Mouse (Mus musculus) forebrain, embryonic 10.5 days (tissue): ENCODE data around the gene Galnt18. TPM values are rescaled to one million over a fixed set of nuclear protein-coding genes. Genes with fewer than 3 reads are reported as not detected.

Experiments used
- DNase-seq: peaks from one replicate; pipeline ENCODE4 v3.0.0-alpha.2; 2017; ENCODE audit warnings: low spot score; ENCODE audit errors: extremely low spot score
- H3K27ac ChIP-seq: fragments of 300-500 bp; sonication (generic); 2 replicates; pipeline ENCODE4 v1.5.1; 2016; ENCODE audit warnings: mild to moderate bottlenecking
- H3K27me3 ChIP-seq: fragments of 300-500 bp; sonication (generic); 2 replicates; pipeline ENCODE4 v1.6.1; 2016; ENCODE audit warnings: mild to moderate bottlenecking; ENCODE audit not compliant: poor library complexity, severe bottlenecking
- H3K36me3 ChIP-seq: fragments of 300-500 bp; sonication (generic); replicated peaks from 2 replicates; pipeline ENCODE4 v1.6.1; 2016; ENCODE audit warnings: mild to moderate bottlenecking, moderate library complexity
- H3K4me1 ChIP-seq: fragments of 300-500 bp; sonication (generic); 2 replicates; pipeline ENCODE4 v1.6.1; 2016
- H3K4me3 ChIP-seq: fragments of 300-500 bp; sonication (generic); 2 replicates; pipeline ENCODE4 v1.5.1; 2016; ENCODE audit warnings: mild to moderate bottlenecking, moderate library complexity
- H3K9me3 ChIP-seq: fragments of 300-500 bp; sonication (generic); 2 replicates; pipeline ENCODE4 v1.6.1; 2016; ENCODE audit warnings: mild to moderate bottlenecking, moderate library complexity
- WGBS: fragments of 180-500 bp; shearing (Covaris S2); methylation state at CpG from one replicate; pipeline ENCODE4 v1.1.7; 2016; 5-methylcytosine and 5-hydroxymethylcytosine counted together
- polyA plus RNA-seq: library from polyadenylated mRNA; unstranded; fragments of >200 nt; fragmentation: Nextera tagmentation; extraction: Ambion mirVana; gene quantifications from 2 replicates; pipeline ENCODE4 v1.2.1, GENCODE M21; 2016

Gene Galnt18
- polyA plus RNA-seq, 1 experiment from 2014 or later: 4.9 TPM

GRCm38 (mm10) chr7:111638465-111638864 lies 141.3 kb downstream of the Galnt18 start:
- 86% methylated on average over 5 of the region's 5 CpGs for WGBS
- no peaks in the 10 kb centered on the region for H3K27me3 ChIP-seq
- no peak overlapping the region for H3K27ac ChIP-seq
- H3K4me3 ChIP-seq: no peak overlapping the region
- H3K9me3 ChIP-seq: no peaks in the 10 kb centered on the region
- no peaks in the 10 kb centered on the region for H3K36me3 ChIP-seq
- no peaks in the 10 kb centered on the region for H3K4me1 ChIP-seq
- DNase-seq: no peak

- 88% methylated on average over 2 of the region's 2 CpGs for WGBS
- Histone ChIP-seq H3K27ac (no peak overlapping the region), H3K36me3 (no peaks in the 10 kb centered on the region), H3K4me1 (no peaks in the 10 kb centered on the region), H3K9me3 (no peaks in the 10 kb centered on the region), H3K27me3 (no peaks in the 10 kb centered on the region), H3K4me3 (no peak overlapping the region)
- no peak for DNase-seq
These were observed 141.8 kb downstream of the Galnt18 start for GRCm38 (mm10) chr7:111637866-111638448.

GRCm38 (mm10) chr7:111636503-111636902 lies 143.3 kb downstream of the Galnt18 start:
- 94% methylated on average over 5 of the region's 5 CpGs for WGBS
- H3K36me3 ChIP-seq: no peaks in the 10 kb centered on the region
- no peaks in the 10 kb centered on the region for H3K27me3 ChIP-seq
- no peak overlapping the region for H3K4me3 ChIP-seq
- no peak overlapping the region for H3K27ac ChIP-seq
- DNase-seq: no peak
- no peaks in the 10 kb centered on the region for H3K9me3 ChIP-seq
- no peaks in the 10 kb centered on the region for H3K4me1 ChIP-seq

GRCm38 (mm10) chr7:111631265-111631664 lies 148.5 kb downstream of the Galnt18 start:
- whole genome bisulfite sequencing: 91% methylated on average over 4 of the region's 4 CpGs
- no peak overlapping the region for H3K4me3 ChIP-seq

GRCm38 (mm10) chr7:111626232-111626631 lies 153.5 kb downstream of the Galnt18 start:
- H3K4me1 ChIP-seq: no peaks in the 10 kb centered on the region
- DNase-seq: no peak
- no peak overlapping the region for H3K4me3 ChIP-seq
- WGBS: 85% methylated on average over 2 of the region's 2 CpGs
- no peaks in the 10 kb centered on the region for H3K27me3 ChIP-seq
- no peaks in the 10 kb centered on the region for H3K9me3 ChIP-seq
- H3K27ac ChIP-seq: no peak overlapping the region
- no peaks in the 10 kb centered on the region for H3K36me3 ChIP-seq

More at GRCm38 (mm10) chr7:111631265-111631664, 148.5 kb downstream of the Galnt18 start:
- H3K27ac ChIP-seq: no peak overlapping the region
- H3K27me3 ChIP-seq: no peaks in the 10 kb centered on the region
- no peaks in the 10 kb centered on the region for H3K36me3 ChIP-seq
- no peaks in the 10 kb centered on the region for H3K4me1 ChIP-seq
- H3K9me3 ChIP-seq: no peaks in the 10 kb centered on the region
- DNase-seq: no peak

- Histone ChIP-seq H3K27me3 (no peaks in the 10 kb centered on the region), H3K4me3 (no peak overlapping the region), H3K27ac (no peak overlapping the region), H3K9me3 (no peaks in the 10 kb centered on the region), H3K36me3 (no peaks in the 10 kb centered on the region), H3K4me1 (no peaks in the 10 kb centered on the region)
- no peak for DNase-seq
- WGBS: 88% methylated on average over 5 of the region's 5 CpGs
These were observed 154.0 kb downstream of the Galnt18 start for GRCm38 (mm10) chr7:111625736-111626135.

- Histone ChIP-seq H3K27ac (no peak overlapping the region), H3K4me1 (peaks cover 9% of the 10 kb centered on the region), H3K4me3 (no peak overlapping the region), H3K27me3 (no peaks in the 10 kb centered on the region), H3K36me3 (no peaks in the 10 kb centered on the region), H3K9me3 (no peaks in the 10 kb centered on the region)
- WGBS: 70% methylated on average over 16 of the region's 16 CpGs
- no peak for DNase-seq
These were observed 163.4 kb downstream of the Galnt18 start for GRCm38 (mm10) chr7:111616231-111616937.

- H3K4me1 ChIP-seq: peaks cover 9% of the 10 kb centered on the region
- DNase-seq: no peak
- 100% methylated on average over 1 of the region's 1 CpGs for WGBS
These were observed 165.3 kb downstream of the Galnt18 start for GRCm38 (mm10) chr7:111614471-111614870.

GRCm38 (mm10) chr7:111607476-111607875 lies 172.3 kb downstream of the Galnt18 start:
- Histone ChIP-seq H3K9me3 (no peaks in the 10 kb centered on the region), H3K4me3 (no peak overlapping the region), H3K4me1 (no peaks in the 10 kb centered on the region), H3K27me3 (no peaks in the 10 kb centered on the region), H3K36me3 (no peaks in the 10 kb centered on the region), H3K27ac (no peak overlapping the region)
- WGBS: 90% methylated on average over 2 of the region's 2 CpGs
- no peak for DNase-seq

More at GRCm38 (mm10) chr7:111614471-111614870, 165.3 kb downstream of the Galnt18 start:
- H3K36me3 ChIP-seq: no peaks in the 10 kb centered on the region
- H3K27ac ChIP-seq: no peak overlapping the region
- no peak overlapping the region for H3K4me3 ChIP-seq
- no peaks in the 10 kb centered on the region for H3K27me3 ChIP-seq
- no peaks in the 10 kb centered on the region for H3K9me3 ChIP-seq

GRCm38 (mm10) chr7:111606091-111606490 lies 173.7 kb downstream of the Galnt18 start:
- H3K27ac ChIP-seq: no peak overlapping the region
- no peaks in the 10 kb centered on the region for H3K27me3 ChIP-seq
- WGBS: 98% methylated on average over 3 of the region's 3 CpGs
- H3K4me1 ChIP-seq: peaks cover 7% of the 10 kb centered on the region
- H3K4me3 ChIP-seq: no peak overlapping the region
- no peaks in the 10 kb centered on the region for H3K9me3 ChIP-seq
- H3K36me3 ChIP-seq: no peaks in the 10 kb centered on the region
- DNase-seq: no peak

- DNase-seq: no peak
- Histone ChIP-seq H3K36me3 (no peaks in the 10 kb centered on the region), H3K4me3 (no peak overlapping the region), H3K27ac (no peak overlapping the region), H3K27me3 (no peaks in the 10 kb centered on the region), H3K9me3 (no peaks in the 10 kb centered on the region), H3K4me1 (peaks cover 11% of the 10 kb centered on the region)
These were observed 174.1 kb downstream of the Galnt18 start for GRCm38 (mm10) chr7:111605663-111606062.

- no peaks in the 10 kb centered on the region for H3K9me3 ChIP-seq
- 87% methylated on average over 2 of the region's 2 CpGs for WGBS
- no peaks in the 10 kb centered on the region for H3K36me3 ChIP-seq
- no peaks in the 10 kb centered on the region for H3K27me3 ChIP-seq
- no peak for DNase-seq
- H3K27ac ChIP-seq: no peak overlapping the region
- H3K4me1 ChIP-seq: peaks cover 21% of the 10 kb centered on the region
- H3K4me3 ChIP-seq: no peak overlapping the region
These were observed 175.1 kb downstream of the Galnt18 start for GRCm38 (mm10) chr7:111604578-111605208.

GRCm38 (mm10) chr7:111603186-111603585 lies 176.6 kb downstream of the Galnt18 start:
- DNase-seq: no peak
- 87% methylated on average over 4 of the region's 4 CpGs for WGBS
- Histone ChIP-seq H3K27ac (no peak overlapping the region), H3K27me3 (no peaks in the 10 kb centered on the region), H3K4me3 (no peak overlapping the region), H3K9me3 (no peaks in the 10 kb centered on the region), H3K4me1 (peaks cover 23% of the 10 kb centered on the region), H3K36me3 (no peaks in the 10 kb centered on the region)
